Mouse (Mus musculus): Measurements from ENCODE around the gene Pop5. TPM values are rescaled to one million over a fixed set of nuclear protein-coding genes. Genes with fewer than 3 reads are reported as not detected.

Gene Pop5
- total and polyA plus RNA-seq, 3 experiments = 32.2 to 38.1 (median 36.2) TPM

GRCm38 (mm10) chr5:115212451-115212850 lies 23.2 kb upstream of the Pop5 start:
- intact Hi-C loops (cut with DNase I) = no loop called here
- H3K4me1 ChIP-seq (ENCODE audit: control insufficient read depth, insufficient read depth, low read length) = no peaks in the 10 kb centered on the region

DNA sequence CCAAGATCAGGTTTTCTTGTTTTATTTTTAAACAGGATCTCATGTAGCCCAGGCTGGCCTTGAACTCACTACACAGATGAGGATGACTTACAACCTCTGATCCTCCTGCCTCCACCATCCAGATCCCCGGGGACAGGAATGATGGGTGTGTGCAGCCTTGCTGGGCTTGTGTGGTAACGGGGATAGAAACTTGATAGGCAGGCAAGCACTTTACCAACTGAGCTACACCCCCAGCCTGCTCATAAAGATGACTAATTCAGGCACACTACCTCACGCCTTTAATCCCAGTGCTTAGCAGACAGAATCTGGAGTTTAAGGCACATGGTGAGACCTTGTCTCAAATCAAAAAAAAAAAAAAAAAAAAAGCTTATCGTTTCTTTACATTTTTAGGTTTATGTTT lies 22.8 kb upstream of the Pop5 start:
- Histone ChIP-seq H3K27me3 (ENCODE audit: control insufficient read depth, insufficient read depth, low read length) (no peaks in the 10 kb centered on the region), H3K4me3 (no peak overlapping the region), H3K27ac (no peak overlapping the region), H3K4me1 (ENCODE audit: control insufficient read depth, insufficient read depth, low read length) (no peaks in the 10 kb centered on the region), H3K36me3 (ENCODE audit: control insufficient read depth, insufficient read depth, low read length) (no peaks in the 10 kb centered on the region), H3K9ac (ENCODE audit: low read depth, low read length) (no peak overlapping the region), H3K79me2 (replicated peaks; ENCODE audit: control insufficient read depth, insufficient read depth, low read length) (no peaks in the 10 kb centered on the region)
- intact Hi-C loops (cut with DNase I) = no loop called here
- WGBS = 70% methylated on average over 4 of the region's 4 CpGs
- DNase-seq = no peak
- TF ChIP-seq POLR2A (IDR thresholded peaks at IDR 0.05; ENCODE audit: insufficient read depth, low read depth, low read length) (no peak), CTCF (IDR thresholded peaks at IDR 0.05) (no peak), EP300 (IDR thresholded peaks at IDR 0.05; ENCODE audit: insufficient read depth, low read depth, low read length) (no peak)

More at GRCm38 (mm10) chr5:115212451-115212850, 23.2 kb upstream of the Pop5 start:
- H3K9ac ChIP-seq (ENCODE audit: low read depth, low read length) = no peak overlapping the region
- H3K36me3 ChIP-seq (ENCODE audit: control insufficient read depth, insufficient read depth, low read length) = no peaks in the 10 kb centered on the region
- TF ChIP-seq EP300 (IDR thresholded peaks at IDR 0.05; ENCODE audit: insufficient read depth, low read depth, low read length) = no peak
- TF ChIP-seq POLR2A (IDR thresholded peaks at IDR 0.05; ENCODE audit: insufficient read depth, low read depth, low read length) = no peak
- TF ChIP-seq CTCF (IDR thresholded peaks at IDR 0.05) = no peak
- DNase-seq = no peak
- no peak overlapping the region for H3K27ac ChIP-seq
- no peaks in the 10 kb centered on the region for H3K27me3 ChIP-seq (ENCODE audit: control insufficient read depth, insufficient read depth, low read length)
- 78% methylated on average over 9 of the region's 9 CpGs for WGBS
- no peak overlapping the region for H3K4me3 ChIP-seq
- no peaks in the 10 kb centered on the region for H3K79me2 ChIP-seq (replicated peaks; ENCODE audit: control insufficient read depth, insufficient read depth, low read length)

GRCm38 (mm10) chr5:115214864-115215263 lies 20.8 kb upstream of the Pop5 start:
- intact Hi-C loops (cut with DNase I) = no loop called here
- H3K4me3 ChIP-seq = peak overlapping the region; percentile 35; the same call in 1 of the 2 replicates
- H3K36me3 ChIP-seq (ENCODE audit: control insufficient read depth, insufficient read depth, low read length) = no peaks in the 10 kb centered on the region
- DNase-seq = peak; percentile 17 to 37
- under 1% methylated on average over 17 of the region's 17 CpGs for WGBS
- H3K79me2 ChIP-seq (replicated peaks; ENCODE audit: control insufficient read depth, insufficient read depth, low read length) = no peaks in the 10 kb centered on the region
- H3K4me1 ChIP-seq (ENCODE audit: control insufficient read depth, insufficient read depth, low read length) = no peaks in the 10 kb centered on the region
- TF ChIP-seq CTCF (IDR thresholded peaks at IDR 0.05) (no peak), POLR2A (IDR thresholded peaks at IDR 0.05; ENCODE audit: insufficient read depth, low read depth, low read length) (0 out of 2 replicates have a peak, but pooled peaks have one; percentile 21)
- peak overlapping the region; percentile 26; the same call in 1 of the 2 replicates for H3K27ac ChIP-seq
- H3K9ac ChIP-seq (ENCODE audit: low read depth, low read length) = peak overlapping the region; percentile 9; the same call in 1 of the 2 replicates
- no peaks in the 10 kb centered on the region for H3K27me3 ChIP-seq (ENCODE audit: control insufficient read depth, insufficient read depth, low read length)

DNA sequence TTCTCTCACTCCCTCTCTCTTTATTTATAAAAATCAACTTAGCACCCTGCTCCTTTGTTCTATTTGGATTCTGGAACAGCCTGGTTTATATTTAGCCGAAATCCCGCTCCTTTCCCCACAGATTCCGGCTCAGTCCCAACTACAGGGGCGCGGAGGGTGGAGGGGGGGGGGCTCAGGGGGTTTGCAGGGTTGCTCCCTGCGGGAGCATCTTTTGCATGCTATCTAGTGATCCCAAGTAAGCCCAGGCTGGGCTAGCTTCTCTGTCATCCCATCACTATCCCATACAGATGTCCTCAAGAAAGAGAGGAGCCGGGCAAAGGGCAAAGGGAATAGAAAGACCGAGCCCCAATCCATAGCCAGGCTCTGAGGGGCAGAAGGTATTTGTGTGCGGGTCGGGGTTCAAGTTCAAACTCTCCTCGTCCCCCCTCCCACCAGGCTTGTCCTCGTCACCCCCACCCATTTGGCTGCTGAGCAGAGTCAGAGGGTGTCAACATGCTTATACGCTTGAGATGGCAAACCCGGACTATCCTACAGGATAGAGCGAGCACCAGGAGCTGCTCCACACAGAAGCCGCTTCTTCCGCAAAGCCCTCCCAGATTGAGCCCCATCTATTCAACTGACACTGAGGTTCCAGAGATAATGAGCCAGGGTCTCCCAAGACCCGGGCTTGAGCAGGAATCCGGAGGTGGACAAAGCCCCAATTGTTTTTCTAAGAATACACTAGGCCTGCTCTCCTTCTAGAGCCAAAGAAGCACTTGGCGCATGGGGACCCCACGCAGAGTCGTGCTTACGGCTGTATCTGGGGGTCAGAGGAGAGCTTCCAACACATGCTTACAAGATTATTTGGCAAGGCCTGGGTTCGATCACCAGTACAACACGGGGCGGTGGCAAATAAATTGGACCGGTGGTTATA lies 20.1 kb upstream of the Pop5 start:
- H3K36me3 ChIP-seq (ENCODE audit: control insufficient read depth, insufficient read depth, low read length) = no peaks in the 10 kb centered on the region
- no peak overlapping the region for H3K27ac ChIP-seq
- H3K4me3 ChIP-seq = peak overlapping the region; percentile 35; the same call in 1 of the 2 replicates
- H3K4me1 ChIP-seq (ENCODE audit: control insufficient read depth, insufficient read depth, low read length) = no peaks in the 10 kb centered on the region
- H3K79me2 ChIP-seq (replicated peaks; ENCODE audit: control insufficient read depth, insufficient read depth, low read length) = no peaks in the 10 kb centered on the region
- TF ChIP-seq POLR2A (IDR thresholded peaks at IDR 0.05; ENCODE audit: insufficient read depth, low read depth, low read length) = no peak
- TF ChIP-seq EP300 (IDR thresholded peaks at IDR 0.05; ENCODE audit: insufficient read depth, low read depth, low read length) = no peak
- no peak for TF ChIP-seq CTCF (IDR thresholded peaks at IDR 0.05)
- H3K9ac ChIP-seq (ENCODE audit: low read depth, low read length) = no peak overlapping the region
- H3K27me3 ChIP-seq (ENCODE audit: control insufficient read depth, insufficient read depth, low read length) = no peaks in the 10 kb centered on the region
- intact Hi-C loops (cut with DNase I) = no loop called here
- DNase-seq = no peak
- 35% methylated on average over 27 of the region's 27 CpGs for WGBS

DNA sequence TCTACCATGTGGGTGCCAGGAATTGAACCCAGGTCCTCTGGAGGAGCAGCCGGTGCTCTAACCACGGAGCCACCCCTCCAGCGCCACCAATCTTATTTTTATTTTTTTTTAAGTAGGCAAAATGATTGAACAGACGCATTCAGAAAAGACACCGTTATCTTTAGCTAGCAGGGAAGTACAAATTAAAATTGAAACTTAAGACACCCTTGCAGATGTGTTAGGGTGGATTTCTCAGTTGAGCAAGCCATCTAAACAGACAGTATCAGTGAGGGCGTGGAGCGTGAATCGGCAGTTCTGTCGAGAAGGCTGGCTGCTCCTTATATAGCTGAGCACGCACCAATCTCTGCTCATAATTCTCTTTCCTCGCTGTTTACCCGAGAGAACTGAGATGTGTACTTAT lies 17.6 kb upstream of the Pop5 start:
- 86% methylated on average over 12 of the region's 12 CpGs for WGBS
- DNase-seq = no peak
- no peak overlapping the region for H3K27ac ChIP-seq
- no peaks in the 10 kb centered on the region for H3K27me3 ChIP-seq (ENCODE audit: control insufficient read depth, insufficient read depth, low read length)
- no peaks in the 10 kb centered on the region for H3K79me2 ChIP-seq (replicated peaks; ENCODE audit: control insufficient read depth, insufficient read depth, low read length)
- no peaks in the 10 kb centered on the region for H3K4me1 ChIP-seq (ENCODE audit: control insufficient read depth, insufficient read depth, low read length)
- no peak for TF ChIP-seq POLR2A (IDR thresholded peaks at IDR 0.05; ENCODE audit: insufficient read depth, low read depth, low read length)
- no peak for TF ChIP-seq EP300 (IDR thresholded peaks at IDR 0.05; ENCODE audit: insufficient read depth, low read depth, low read length)
- TF ChIP-seq CTCF (IDR thresholded peaks at IDR 0.05) = no peak
- H3K4me3 ChIP-seq = no peak overlapping the region
- no peak overlapping the region for H3K9ac ChIP-seq (ENCODE audit: low read depth, low read length)
- intact Hi-C loops (cut with DNase I) = no loop called here
- no peaks in the 10 kb centered on the region for H3K36me3 ChIP-seq (ENCODE audit: control insufficient read depth, insufficient read depth, low read length)
